In the genomic region with DNA sequence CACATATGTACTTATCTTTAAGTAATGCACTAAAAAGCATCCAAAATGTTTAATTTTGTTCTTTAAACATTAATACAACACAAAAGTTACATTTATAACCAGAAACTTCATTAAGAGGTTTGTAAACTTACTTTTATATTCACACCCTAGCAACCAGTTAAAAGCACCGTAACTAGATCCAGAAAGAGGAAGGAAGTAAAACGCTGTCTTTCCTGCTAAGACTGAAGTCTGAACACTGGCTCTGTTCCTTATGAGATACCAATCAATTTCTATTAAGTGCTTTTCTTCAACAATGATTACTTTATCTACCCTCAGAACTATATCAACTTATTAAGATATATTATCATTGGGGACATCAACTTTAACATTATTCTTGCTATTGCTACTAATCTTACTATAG, we compare ENCODE assay signal across 18 mouse cellular contexts.
"Had no signal": no experiment of that assay in that cellular context is flagged by ENCODE, and none has a peak within 500 bp of the region (broad histone marks: within the 10 kb centered on the region; RNA-seq: fewer than 3 reads in every experiment).

No protein-coding gene starts in this region.

- H3K4me3 ChIP-seq: limb, embryonic 12.5 days; limb, embryonic 15.5 days had no signal

- H3K4me2 ChIP-seq: limb, embryonic 12.5 days; limb, embryonic 15.5 days; liver, embryonic 11.5 days; lung, embryonic 14.5 days; midbrain, embryonic 11.5 days had no signal

- H3K4me1 ChIP-seq: limb, embryonic 12.5 days; limb, embryonic 15.5 days had no signal

- H3K27ac ChIP-seq: limb, embryonic 12.5 days; limb, embryonic 15.5 days; liver, embryonic 14.5 days; macrophage had no signal

- H3K9ac ChIP-seq: limb, embryonic 12.5 days; limb, embryonic 15.5 days; liver, embryonic 14.5 days; liver, postnatal 0 days; lung, embryonic 14.5 days had no signal

- DNase-seq: kidney, adult 9 months; kidney, postnatal 14 days; kidney, postnatal 4 days; layer of hippocampus, adult 9-11 months; liver, postnatal 0 days; retina, postnatal 1 day; right cerebral cortex, postnatal 25 days; spleen, adult 18-20 months; thymus, adult 18-20 months; thymus, postnatal 36 days had no signal

- H3K27me3 ChIP-seq: limb, embryonic 12.5 days; limb, embryonic 15.5 days had no signal

- H3K9me3 ChIP-seq: limb, embryonic 12.5 days; limb, embryonic 15.5 days had no signal

- ATAC-seq: liver, postnatal 0 days; lung, postnatal 0 days had no signal
